Mouse (Mus musculus): ENCODE measurements around the gene Btg2. TPM values are rescaled to one million over a fixed set of nuclear protein-coding genes. Genes with fewer than 3 reads are reported as not detected.
A peak's percentile ranks its signal among the peaks of the same experiment; 100 is the strongest.

Gene Btg2
- polyA plus RNA-seq (2014; fragmentation: Nextera tagmentation; extraction: Ambion mirVana): 67.3 and 82.6 TPM in 2 replicates

DNA sequence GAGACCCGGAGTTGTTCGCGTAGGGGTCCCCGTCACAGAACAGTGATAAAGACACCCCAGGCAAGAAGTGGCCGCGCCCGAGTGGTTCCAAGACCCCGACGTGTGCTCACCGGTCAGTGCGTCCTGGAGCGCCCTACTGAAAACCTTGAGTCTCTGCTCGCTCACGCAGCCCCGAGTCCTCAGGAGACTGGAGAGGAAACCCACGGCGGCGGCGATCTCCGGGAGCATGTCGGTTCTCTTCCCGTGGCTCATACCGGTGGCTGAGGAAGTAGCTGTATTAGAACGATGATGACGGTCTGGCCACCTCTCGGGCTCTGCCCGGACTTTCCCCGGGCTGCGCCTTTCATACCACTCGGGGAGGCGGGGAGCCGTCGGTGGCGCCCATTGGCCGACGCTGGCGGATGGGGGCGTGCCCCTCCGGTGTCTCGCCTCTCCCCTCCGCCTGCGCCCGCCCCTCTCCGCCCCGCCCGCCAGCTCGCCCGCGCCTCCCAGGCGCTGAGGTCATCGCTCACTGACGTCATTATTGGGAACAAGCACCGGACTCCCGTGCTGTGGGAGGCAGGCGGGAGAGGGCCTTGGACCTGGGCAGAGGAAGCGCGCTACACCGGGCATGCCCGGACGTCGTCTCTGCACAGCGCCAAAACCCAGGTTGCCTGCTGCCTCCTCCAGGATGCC, at the start of gene Btg2:
TSS of gene Btg2 (minus strand) at position 319 of the 675 bp plus-strand sequence.
- H3K9ac ChIP-seq (ENCODE audit: low read length): peak within 1 kb of the TSS; percentile 95
- peak within 1 kb of the TSS; percentile 84 for H3K27ac ChIP-seq (ENCODE audit: low read depth, low read length)
- peak within 1 kb of the TSS; percentile 87 for H3K4me3 ChIP-seq (ENCODE audit: low read depth, low read length)
- H3K4me2 ChIP-seq (ENCODE audit: low read length): peak within 1 kb of the TSS; percentile 81
- no peaks in the 10 kb centered on the region for H3K27me3 ChIP-seq (replicated peaks; ENCODE audit: control insufficient read depth, insufficient read depth, low read length)
- peaks cover 22% of the 10 kb centered on the region for H3K36me3 ChIP-seq (ENCODE audit: control insufficient read depth, insufficient read depth, low read length)
- under 1% methylated on average over 56 of the region's 62 CpGs for WGBS
- peak; percentile 97 for DNase-seq (ENCODE audit: low spot score)
- H3K4me1 ChIP-seq (ENCODE audit: control insufficient read depth, insufficient read depth, low read length): peaks cover 33% of the 10 kb centered on the region
- no peaks in the 10 kb centered on the region for H3K9me3 ChIP-seq (replicated peaks; ENCODE audit: control insufficient read depth, low read length)
- ATAC-seq: peak; percentile 94

GRCm38 (mm10) chr1:134122195-134122594, 43.3 kb upstream of the Btg2 start:
- H3K27ac ChIP-seq (ENCODE audit: low read depth, low read length): no peak overlapping the region
- H3K9me3 ChIP-seq (replicated peaks; ENCODE audit: control insufficient read depth, low read length): no peaks in the 10 kb centered on the region
- no peaks in the 10 kb centered on the region for H3K27me3 ChIP-seq (replicated peaks; ENCODE audit: control insufficient read depth, insufficient read depth, low read length)
- H3K4me3 ChIP-seq (ENCODE audit: low read depth, low read length): no peak overlapping the region
- no peak overlapping the region for H3K9ac ChIP-seq (ENCODE audit: low read length)
- H3K4me2 ChIP-seq (ENCODE audit: low read length): no peak overlapping the region
- ATAC-seq (no peak), DNase-seq (ENCODE audit: low spot score) (peak; percentile 31)
- H3K4me1 ChIP-seq (ENCODE audit: control insufficient read depth, insufficient read depth, low read length): no peaks in the 10 kb centered on the region
- H3K36me3 ChIP-seq (ENCODE audit: control insufficient read depth, insufficient read depth, low read length): no peaks in the 10 kb centered on the region
- WGBS: 56% methylated on average over 9 of the region's 9 CpGs

DNA sequence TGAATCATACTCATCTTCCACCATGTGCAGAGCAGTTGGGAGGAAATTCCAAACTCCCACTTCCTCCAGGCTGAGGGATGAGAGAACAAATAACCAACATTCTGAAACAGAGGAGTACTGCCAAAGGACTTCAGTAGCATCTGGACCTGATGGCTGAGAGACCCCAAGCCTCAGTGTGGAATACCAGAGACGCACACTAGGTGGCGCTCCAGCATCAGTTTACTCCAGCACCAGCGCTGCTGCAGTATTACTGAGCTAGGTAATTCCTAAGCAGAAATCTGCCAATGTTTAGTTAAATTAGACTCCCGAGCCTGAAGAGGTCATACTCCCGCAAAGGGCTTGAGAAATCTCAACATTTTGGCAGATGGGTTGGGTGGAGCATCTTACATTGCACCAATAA, 41.3 kb upstream of the Btg2 start:
- H3K27me3 ChIP-seq (replicated peaks; ENCODE audit: control insufficient read depth, insufficient read depth, low read length): no peaks in the 10 kb centered on the region
- H3K4me2 ChIP-seq (ENCODE audit: low read length): no peak overlapping the region
- H3K4me3 ChIP-seq (ENCODE audit: low read depth, low read length): no peak overlapping the region
- 3% methylated on average over 5 of the region's 5 CpGs for WGBS
- no peaks in the 10 kb centered on the region for H3K36me3 ChIP-seq (ENCODE audit: control insufficient read depth, insufficient read depth, low read length)
- H3K9me3 ChIP-seq (replicated peaks; ENCODE audit: control insufficient read depth, low read length): no peaks in the 10 kb centered on the region
- peaks cover 2% of the 10 kb centered on the region; the same call in 1 of the 2 replicates for H3K4me1 ChIP-seq (ENCODE audit: control insufficient read depth, insufficient read depth, low read length)
- no peak overlapping the region for H3K27ac ChIP-seq (ENCODE audit: low read depth, low read length)
- no peak overlapping the region for H3K9ac ChIP-seq (ENCODE audit: low read length)
- DNase-seq (ENCODE audit: low spot score) (peak; percentile 94), ATAC-seq (peak; percentile 83)

GRCm38 (mm10) chr1:134117110-134117509, 38.2 kb upstream of the Btg2 start:
- no peak for ATAC-seq
- Histone ChIP-seq H3K4me3 (ENCODE audit: low read depth, low read length) (no peak overlapping the region), H3K4me1 (ENCODE audit: control insufficient read depth, insufficient read depth, low read length) (peaks cover 2% of the 10 kb centered on the region; the same call in 1 of the 2 replicates), H3K36me3 (ENCODE audit: control insufficient read depth, insufficient read depth, low read length) (no peaks in the 10 kb centered on the region), H3K27me3 (replicated peaks; ENCODE audit: control insufficient read depth, insufficient read depth, low read length) (no peaks in the 10 kb centered on the region), H3K4me2 (ENCODE audit: low read length) (no peak overlapping the region), H3K9ac (ENCODE audit: low read length) (no peak overlapping the region), H3K27ac (ENCODE audit: low read depth, low read length) (no peak overlapping the region), H3K9me3 (replicated peaks; ENCODE audit: control insufficient read depth, low read length) (no peaks in the 10 kb centered on the region)
- 72% methylated on average over 5 of the region's 5 CpGs for WGBS
- DNase-seq (ENCODE audit: low spot score): no peak

- Histone ChIP-seq H3K4me2 (ENCODE audit: low read length) (no peak overlapping the region), H3K4me1 (ENCODE audit: control insufficient read depth, insufficient read depth, low read length) (peaks cover 2% of the 10 kb centered on the region; the same call in 1 of the 2 replicates), H3K36me3 (ENCODE audit: control insufficient read depth, insufficient read depth, low read length) (no peaks in the 10 kb centered on the region), H3K9ac (ENCODE audit: low read length) (no peak overlapping the region), H3K9me3 (replicated peaks; ENCODE audit: control insufficient read depth, low read length) (no peaks in the 10 kb centered on the region), H3K4me3 (ENCODE audit: low read depth, low read length) (no peak overlapping the region), H3K27me3 (replicated peaks; ENCODE audit: control insufficient read depth, insufficient read depth, low read length) (no peaks in the 10 kb centered on the region), H3K27ac (ENCODE audit: low read depth, low read length) (no peak overlapping the region)
- WGBS: 67% methylated on average over 8 of the region's 8 CpGs
- DNase-seq (ENCODE audit: low spot score) (peak; percentile 39), ATAC-seq (no peak)
Measured at GRCm38 (mm10) chr1:134115424-134115823, 36.5 kb upstream of the Btg2 start.

DNA sequence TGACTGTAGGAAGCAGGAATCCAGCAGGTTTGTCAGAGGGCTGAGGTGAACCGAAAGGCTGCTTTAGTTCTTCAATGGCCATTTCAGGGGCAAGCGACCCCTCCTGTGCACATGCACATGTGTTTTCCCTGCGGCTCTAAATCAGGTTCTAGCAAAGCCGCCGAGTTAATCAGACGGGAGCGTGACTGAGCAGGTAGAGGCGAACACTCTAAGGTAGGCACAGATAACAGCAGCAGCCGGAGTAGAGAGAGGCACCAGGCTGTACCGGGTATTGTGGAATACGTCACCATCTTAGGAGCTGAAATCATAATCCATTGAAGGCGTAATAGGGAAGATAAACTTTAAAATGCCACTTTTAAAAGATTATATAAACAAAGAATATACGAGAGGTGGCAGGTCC, 35.8 kb upstream of the Btg2 start:
- H3K4me2 ChIP-seq (ENCODE audit: low read length): no peak overlapping the region
- ATAC-seq (no peak), DNase-seq (ENCODE audit: low spot score) (no peak)
- H3K36me3 ChIP-seq (ENCODE audit: control insufficient read depth, insufficient read depth, low read length): no peaks in the 10 kb centered on the region
- 87% methylated on average over 13 of the region's 13 CpGs for WGBS
- no peak overlapping the region for H3K4me3 ChIP-seq (ENCODE audit: low read depth, low read length)
- H3K9ac ChIP-seq (ENCODE audit: low read length): no peak overlapping the region
- no peaks in the 10 kb centered on the region for H3K27me3 ChIP-seq (replicated peaks; ENCODE audit: control insufficient read depth, insufficient read depth, low read length)
- H3K9me3 ChIP-seq (replicated peaks; ENCODE audit: control insufficient read depth, low read length): no peaks in the 10 kb centered on the region
- no peak overlapping the region for H3K27ac ChIP-seq (ENCODE audit: low read depth, low read length)
- peaks cover 2% of the 10 kb centered on the region; the same call in 1 of the 2 replicates for H3K4me1 ChIP-seq (ENCODE audit: control insufficient read depth, insufficient read depth, low read length)

DNA sequence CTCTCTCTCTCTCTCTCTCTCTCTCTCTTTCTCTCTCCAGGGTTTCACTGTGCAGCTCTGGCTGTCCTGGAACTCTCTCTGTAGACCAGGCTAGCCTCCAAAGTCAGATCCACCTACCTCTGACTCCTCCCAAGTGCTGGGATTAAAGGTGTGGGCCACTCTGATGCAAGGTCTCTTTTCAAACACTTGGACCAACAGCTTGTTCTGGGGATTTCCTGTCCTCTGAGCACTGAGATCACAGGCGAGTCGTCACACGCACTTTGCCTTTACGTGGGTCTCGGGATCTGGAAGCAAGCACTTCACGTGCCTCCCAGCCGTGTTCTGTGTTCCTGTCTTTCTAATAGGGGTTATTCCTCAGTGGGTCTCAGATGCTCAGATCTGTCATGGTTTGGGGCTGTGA, 35.1 kb upstream of the Btg2 start:
- Histone ChIP-seq H3K4me1 (ENCODE audit: control insufficient read depth, insufficient read depth, low read length) (peaks cover 2% of the 10 kb centered on the region; the same call in 1 of the 2 replicates), H3K4me3 (ENCODE audit: low read depth, low read length) (no peak overlapping the region), H3K27ac (ENCODE audit: low read depth, low read length) (no peak overlapping the region), H3K27me3 (replicated peaks; ENCODE audit: control insufficient read depth, insufficient read depth, low read length) (no peaks in the 10 kb centered on the region), H3K4me2 (ENCODE audit: low read length) (no peak overlapping the region), H3K36me3 (ENCODE audit: control insufficient read depth, insufficient read depth, low read length) (no peaks in the 10 kb centered on the region), H3K9me3 (replicated peaks; ENCODE audit: control insufficient read depth, low read length) (no peaks in the 10 kb centered on the region), H3K9ac (ENCODE audit: low read length) (no peak overlapping the region)
- DNase-seq (ENCODE audit: low spot score) (no peak), ATAC-seq (no peak)
- 88% methylated on average over 7 of the region's 7 CpGs for WGBS

- 72% methylated on average over 5 of the region's 5 CpGs for WGBS
- Histone ChIP-seq H3K27me3 (replicated peaks; ENCODE audit: control insufficient read depth, insufficient read depth, low read length) (no peaks in the 10 kb centered on the region), H3K4me3 (ENCODE audit: low read depth, low read length) (no peak overlapping the region), H3K36me3 (ENCODE audit: control insufficient read depth, insufficient read depth, low read length) (no peaks in the 10 kb centered on the region), H3K27ac (ENCODE audit: low read depth, low read length) (no peak overlapping the region), H3K9ac (ENCODE audit: low read length) (no peak overlapping the region), H3K4me2 (ENCODE audit: low read length) (no peak overlapping the region), H3K4me1 (ENCODE audit: control insufficient read depth, insufficient read depth, low read length) (peaks cover 2% of the 10 kb centered on the region; the same call in 1 of the 2 replicates), H3K9me3 (replicated peaks; ENCODE audit: control insufficient read depth, low read length) (no peaks in the 10 kb centered on the region)
- ATAC-seq (no peak), DNase-seq (ENCODE audit: low spot score) (no peak)
Measured at GRCm38 (mm10) chr1:134113560-134113959, 34.6 kb upstream of the Btg2 start.

DNA sequence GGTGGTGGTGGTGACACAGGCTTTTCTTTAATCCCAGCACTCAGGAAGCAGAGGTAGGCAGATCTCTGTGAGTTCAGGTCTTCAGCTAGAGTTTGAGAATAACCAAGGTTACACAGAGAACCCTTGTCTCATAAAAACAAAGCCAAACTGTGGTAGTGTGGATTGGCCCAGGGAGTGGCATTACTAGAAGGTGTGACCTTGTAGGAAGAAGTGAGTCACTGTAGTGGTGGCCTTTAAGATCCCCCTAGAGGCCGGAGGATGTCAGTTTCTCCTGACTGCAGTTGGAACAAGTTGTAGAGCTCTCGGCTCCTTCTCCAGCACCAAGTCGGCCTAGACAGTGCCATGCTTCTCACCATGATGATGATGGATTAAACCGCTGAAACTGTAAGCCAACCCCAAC, 32.1 kb upstream of the Btg2 start, which contains the start of gene Chit1:
TSS of gene Chit1 (plus strand) at position 264 of the 400 bp plus-strand sequence.
- Histone ChIP-seq H3K4me3 (ENCODE audit: low read depth, low read length) (no peak within 1 kb of the TSS), H3K27me3 (replicated peaks; ENCODE audit: control insufficient read depth, insufficient read depth, low read length) (no peaks in the 10 kb centered on the region), H3K9ac (ENCODE audit: low read length) (no peak within 1 kb of the TSS), H3K4me1 (ENCODE audit: control insufficient read depth, insufficient read depth, low read length) (peaks cover 2% of the 10 kb centered on the region; the same call in 1 of the 2 replicates), H3K9me3 (replicated peaks; ENCODE audit: control insufficient read depth, low read length) (no peaks in the 10 kb centered on the region), H3K4me2 (ENCODE audit: low read length) (no peak within 1 kb of the TSS), H3K27ac (ENCODE audit: low read depth, low read length) (no peak within 1 kb of the TSS), H3K36me3 (ENCODE audit: control insufficient read depth, insufficient read depth, low read length) (no peaks in the 10 kb centered on the region)
- 78% methylated on average over 4 of the region's 4 CpGs for WGBS
- ATAC-seq: no peak
- no peak for DNase-seq (ENCODE audit: low spot score)

Data from forebrain, embryonic 14.5 days (tissue).